Mouse (Mus musculus): ENCODE results near the gene Rab11fip4. TPM values are rescaled to one million over a fixed set of nuclear protein-coding genes. Genes with fewer than 3 reads are reported as not detected.
"Not testable (repeated sequence)": the region's sequence is repeated elsewhere in the genome, so short reads cannot be mapped to it uniquely, and the experiment has no call there.

Rab11fip4 gene
- polyA plus RNA-seq, 1 experiment from 2014 or later = 0.14 TPM

DNA sequence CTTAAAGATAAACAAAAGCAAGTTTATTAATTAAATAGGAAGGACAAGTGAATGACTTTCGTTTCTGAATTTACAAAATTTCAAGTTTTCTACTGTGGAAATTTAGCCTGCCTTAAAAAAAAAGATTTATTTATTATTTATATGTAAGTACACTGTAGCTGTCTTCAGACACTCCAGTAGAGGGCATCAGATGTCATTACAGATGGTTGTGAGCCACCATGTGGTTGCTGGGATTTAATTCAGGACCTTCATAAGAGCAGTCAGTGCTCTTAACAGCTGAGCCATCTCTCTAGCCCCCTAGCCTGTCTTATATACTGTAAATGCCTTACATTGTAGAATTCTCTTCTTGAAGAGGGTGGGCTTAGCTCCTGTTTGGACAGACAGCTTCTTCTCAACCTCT is 98.9 kb downstream of the Rab11fip4 start:
- WGBS = 68% methylated on average over 1 of the region's 1 CpGs
- no peak for ATAC-seq (ENCODE audit: insufficient number of reproducible peaks, insufficient read depth, low FRiP score, low read depth)
- Histone ChIP-seq H3K9ac (ENCODE audit: low read length) (no peak overlapping the region), H3K27ac (replicated peaks in 1 of 2; ENCODE audit: control insufficient read depth in 1 of 2, insufficient read depth in 1 of 2, low read depth in 2 of 2, low read length in 2 of 2) (no peak overlapping the region), H3K27me3 (ENCODE audit: control insufficient read depth, insufficient read depth, low read length) (no peaks in the 10 kb centered on the region), H3K4me2 (ENCODE audit: low read length) (no peak overlapping the region), H3K9me3 (ENCODE audit: control insufficient read depth, low read length) (no peaks in the 10 kb centered on the region), H3K4me3 (ENCODE audit: control insufficient read depth in 1 of 2, insufficient read depth in 1 of 2, low read depth in 1 of 2, low read length in 2 of 2) (no peak overlapping the region), H3K36me3 (ENCODE audit: control insufficient read depth, insufficient read depth, low read length) (no peaks in the 10 kb centered on the region), H3K4me1 (ENCODE audit: control insufficient read depth in 2 of 2, insufficient read depth in 2 of 2, low read length in 2 of 2) (peaks cover 0 to 2% of the 10 kb centered on the region in 2 experiments; a peak in 1 of 4 replicates)

DNA sequence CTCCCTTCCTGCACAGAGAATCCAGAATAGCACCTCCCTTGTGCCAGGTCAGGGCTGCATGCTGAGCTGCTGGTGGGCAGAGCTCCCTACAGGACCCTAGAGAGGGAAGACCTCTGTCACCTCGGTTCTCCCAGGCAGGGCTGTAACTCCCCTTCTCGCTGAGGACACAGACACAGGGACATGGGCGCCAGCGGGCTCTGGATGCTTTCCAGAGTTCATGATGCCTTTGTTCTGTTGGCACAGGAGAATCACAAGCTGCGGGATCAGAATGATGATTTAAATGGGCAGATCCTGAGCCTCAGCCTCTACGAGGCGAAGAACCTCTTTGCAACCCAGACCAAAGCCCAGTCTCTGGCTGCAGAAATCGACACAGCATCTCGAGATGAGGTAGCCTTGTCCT is 100.5 kb downstream of the Rab11fip4 start:
- Histone ChIP-seq H3K4me2 (ENCODE audit: low read length) (no peak overlapping the region), H3K36me3 (ENCODE audit: control insufficient read depth, insufficient read depth, low read length) (no peaks in the 10 kb centered on the region), H3K27ac (replicated peaks in 1 of 2; ENCODE audit: control insufficient read depth in 1 of 2, insufficient read depth in 1 of 2, low read depth in 2 of 2, low read length in 2 of 2) (no peak overlapping the region), H3K27me3 (ENCODE audit: control insufficient read depth, insufficient read depth, low read length) (no peaks in the 10 kb centered on the region), H3K9ac (ENCODE audit: low read length) (no peak overlapping the region), H3K4me3 (ENCODE audit: control insufficient read depth in 1 of 2, insufficient read depth in 1 of 2, low read depth in 1 of 2, low read length in 2 of 2) (no peak overlapping the region), H3K4me1 (ENCODE audit: control insufficient read depth in 2 of 2, insufficient read depth in 2 of 2, low read length in 2 of 2) (peaks cover 0 to 2% of the 10 kb centered on the region in 2 experiments; a peak in 1 of 4 replicates), H3K9me3 (ENCODE audit: control insufficient read depth, low read length) (no peaks in the 10 kb centered on the region)
- WGBS = 83% methylated on average over 9 of the region's 9 CpGs
- no peak for ATAC-seq (ENCODE audit: insufficient number of reproducible peaks, insufficient read depth, low FRiP score, low read depth)

DNA sequence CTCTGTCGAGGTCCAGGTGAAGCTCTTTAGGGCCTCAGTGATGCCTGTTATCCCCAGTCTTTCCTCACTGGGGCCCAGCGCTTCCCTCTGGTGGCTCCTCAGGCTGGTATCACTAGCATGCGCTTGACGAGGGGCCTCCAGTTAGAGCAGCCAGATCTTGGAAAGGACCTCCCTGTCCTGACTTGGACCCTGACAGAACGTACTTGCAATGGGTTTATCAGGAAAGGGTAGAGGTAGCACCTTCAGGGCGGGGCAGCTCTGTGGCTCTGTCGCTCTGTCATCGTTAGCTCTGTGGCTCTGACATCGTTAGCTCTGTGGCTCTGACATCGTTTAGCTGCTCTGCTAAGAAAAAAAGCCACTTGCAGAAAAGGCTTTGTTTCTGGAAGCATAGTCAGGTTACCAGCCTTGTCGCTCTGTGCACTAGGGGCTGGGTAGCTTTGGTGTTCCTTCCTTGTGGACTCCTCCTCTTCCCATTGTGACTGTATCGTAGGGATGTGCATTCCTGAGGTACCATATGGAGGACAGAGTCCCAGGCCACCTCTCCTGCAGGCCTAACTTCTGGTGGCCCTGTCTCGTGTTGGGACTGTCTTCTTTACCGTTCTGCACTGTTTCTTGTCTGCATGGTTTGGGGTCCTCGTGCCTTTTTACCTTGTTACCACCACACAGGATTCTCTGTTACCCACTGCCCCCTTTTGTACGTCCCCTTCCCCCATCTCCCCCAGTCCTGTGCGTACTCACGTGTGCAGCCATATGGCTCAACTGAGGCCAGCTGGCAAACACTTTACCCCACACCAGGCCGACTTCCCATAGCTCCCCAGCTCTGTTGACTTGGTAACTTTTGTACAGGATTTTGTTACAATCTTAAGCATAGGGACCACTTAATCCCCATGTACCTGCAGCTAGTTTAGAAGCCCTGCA is 105.6 kb downstream of the Rab11fip4 start:
- 56% methylated on average over 19 of the region's 19 CpGs for WGBS
- Histone ChIP-seq H3K9me3 (ENCODE audit: control insufficient read depth, low read length) (no peaks in the 10 kb centered on the region), H3K27ac (replicated peaks in 1 of 2; ENCODE audit: control insufficient read depth in 1 of 2, insufficient read depth in 1 of 2, low read depth in 2 of 2, low read length in 2 of 2) (no peak overlapping the region), H3K9ac (ENCODE audit: low read length) (no peak overlapping the region), H3K4me3 (ENCODE audit: control insufficient read depth in 1 of 2, insufficient read depth in 1 of 2, low read depth in 1 of 2, low read length in 2 of 2) (no peak overlapping the region), H3K4me2 (ENCODE audit: low read length) (no peak overlapping the region), H3K4me1 (ENCODE audit: control insufficient read depth in 2 of 2, insufficient read depth in 2 of 2, low read length in 2 of 2) (peaks cover 2 to 4% of the 10 kb centered on the region in 2 experiments; a peak in 3 of 4 replicates), H3K36me3 (ENCODE audit: control insufficient read depth, insufficient read depth, low read length) (peaks cover 15% of the 10 kb centered on the region), H3K27me3 (ENCODE audit: control insufficient read depth, insufficient read depth, low read length) (no peaks in the 10 kb centered on the region)
- ATAC-seq (ENCODE audit: insufficient number of reproducible peaks, insufficient read depth, low FRiP score, low read depth) = no peak

DNA sequence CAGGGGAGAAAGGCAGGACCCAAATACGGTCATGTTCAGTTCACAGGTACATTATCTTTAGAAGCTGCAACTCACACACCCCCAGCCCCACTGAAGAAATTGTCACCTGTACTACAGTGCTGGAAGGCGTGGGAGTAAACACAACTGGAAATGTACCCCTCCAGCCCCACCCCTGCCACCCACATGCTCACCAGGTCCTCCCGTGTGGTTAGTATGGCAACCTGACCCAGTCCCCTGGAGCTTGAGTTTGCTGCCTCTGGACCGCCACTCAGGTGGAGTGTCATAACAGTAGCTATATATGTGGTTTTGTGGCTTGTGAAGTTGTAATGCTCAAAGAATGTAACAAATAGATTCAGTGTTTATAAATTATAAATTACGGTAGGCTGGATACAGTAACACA is 107.1 kb downstream of the Rab11fip4 start:
- ATAC-seq (ENCODE audit: insufficient number of reproducible peaks, insufficient read depth, low FRiP score, low read depth) = no peak
- Histone ChIP-seq H3K4me3 (ENCODE audit: control insufficient read depth in 1 of 2, insufficient read depth in 1 of 2, low read depth in 1 of 2, low read length in 2 of 2) (no peak overlapping the region), H3K27ac (replicated peaks in 1 of 2; ENCODE audit: control insufficient read depth in 1 of 2, insufficient read depth in 1 of 2, low read depth in 2 of 2, low read length in 2 of 2) (no peak overlapping the region), H3K4me2 (ENCODE audit: low read length) (no peak overlapping the region), H3K9ac (ENCODE audit: low read length) (no peak overlapping the region), H3K9me3 (ENCODE audit: control insufficient read depth, low read length) (no peaks in the 10 kb centered on the region), H3K4me1 (ENCODE audit: control insufficient read depth in 2 of 2, insufficient read depth in 2 of 2, low read length in 2 of 2) (peaks cover 7 to 15% of the 10 kb centered on the region in 2 experiments), H3K36me3 (ENCODE audit: control insufficient read depth, insufficient read depth, low read length) (peaks cover 20% of the 10 kb centered on the region), H3K27me3 (ENCODE audit: control insufficient read depth, insufficient read depth, low read length) (no peaks in the 10 kb centered on the region)
- WGBS = 78% methylated on average over 5 of the region's 5 CpGs

DNA sequence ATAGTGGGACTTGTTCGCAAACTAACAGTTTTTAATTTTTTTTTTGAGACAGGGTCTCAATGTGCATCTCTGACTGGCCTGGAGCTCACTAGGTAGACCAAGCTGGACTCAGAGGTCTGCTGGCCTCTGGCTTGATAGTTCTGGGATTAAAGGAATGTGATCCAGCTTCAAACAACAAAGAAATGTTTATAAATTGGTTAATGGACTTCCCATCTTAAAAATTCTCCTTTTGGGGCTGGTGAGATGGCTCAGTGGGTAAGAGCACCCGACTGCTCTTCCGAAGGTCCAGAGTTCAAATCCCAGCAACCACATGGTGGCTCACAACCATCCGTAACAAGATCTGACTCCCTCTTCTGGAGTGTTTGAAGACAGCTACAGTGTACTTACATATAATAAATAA is 107.5 kb downstream of the Rab11fip4 start:
- ATAC-seq (ENCODE audit: insufficient number of reproducible peaks, insufficient read depth, low FRiP score, low read depth); H3K27ac ChIP-seq (replicated peaks in 1 of 2; ENCODE audit: control insufficient read depth in 1 of 2, insufficient read depth in 1 of 2, low read depth in 2 of 2, low read length in 2 of 2); H3K9ac ChIP-seq (ENCODE audit: low read length); H3K4me3 ChIP-seq (ENCODE audit: control insufficient read depth in 1 of 2, insufficient read depth in 1 of 2, low read depth in 1 of 2, low read length in 2 of 2); H3K9me3 ChIP-seq (ENCODE audit: control insufficient read depth, low read length); H3K27me3 ChIP-seq (ENCODE audit: control insufficient read depth, insufficient read depth, low read length); H3K4me2 ChIP-seq (ENCODE audit: low read length): not testable (repeated sequence)
- Histone ChIP-seq H3K4me1 (ENCODE audit: control insufficient read depth in 2 of 2, insufficient read depth in 2 of 2, low read length in 2 of 2) (peaks cover 7 to 19% of the 10 kb centered on the region in 2 experiments), H3K36me3 (ENCODE audit: control insufficient read depth, insufficient read depth, low read length) (peaks cover 20% of the 10 kb centered on the region)
- WGBS = 91% methylated on average over 3 of the region's 4 CpGs

DNA sequence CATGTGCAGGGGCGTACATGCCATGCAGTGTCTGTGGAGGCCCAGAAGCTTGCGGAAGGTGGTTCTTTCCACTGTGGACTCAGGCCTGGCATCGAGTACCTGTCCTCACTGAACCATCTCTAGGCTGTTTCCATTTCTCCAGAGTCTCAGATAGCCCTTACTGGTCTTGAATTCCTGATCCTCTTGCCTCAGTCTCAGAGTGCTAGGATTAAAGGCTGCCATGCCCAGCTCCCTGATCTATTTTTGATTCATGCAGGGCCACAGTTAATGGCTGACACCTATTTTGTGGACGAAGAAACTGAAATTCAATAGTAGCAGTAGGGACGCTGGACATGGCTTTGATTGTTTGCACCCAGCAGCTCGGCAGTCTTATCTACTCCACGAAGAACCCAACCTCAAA is 110.5 kb downstream of the Rab11fip4 start:
- Histone ChIP-seq H3K27me3 (ENCODE audit: control insufficient read depth, insufficient read depth, low read length) (no peaks in the 10 kb centered on the region), H3K9me3 (ENCODE audit: control insufficient read depth, low read length) (no peaks in the 10 kb centered on the region), H3K36me3 (ENCODE audit: control insufficient read depth, insufficient read depth, low read length) (peaks cover 20% of the 10 kb centered on the region), H3K4me3 (ENCODE audit: control insufficient read depth in 1 of 2, insufficient read depth in 1 of 2, low read depth in 1 of 2, low read length in 2 of 2) (no peak overlapping the region), H3K4me2 (ENCODE audit: low read length) (no peak overlapping the region), H3K27ac (replicated peaks in 1 of 2; ENCODE audit: control insufficient read depth in 1 of 2, insufficient read depth in 1 of 2, low read depth in 2 of 2, low read length in 2 of 2) (no peak overlapping the region), H3K4me1 (ENCODE audit: control insufficient read depth in 2 of 2, insufficient read depth in 2 of 2, low read length in 2 of 2) (peaks cover 5 to 30% of the 10 kb centered on the region in 2 experiments), H3K9ac (ENCODE audit: low read length) (no peak overlapping the region)
- 77% methylated on average over 7 of the region's 7 CpGs for WGBS
- no peak for ATAC-seq (ENCODE audit: insufficient number of reproducible peaks, insufficient read depth, low FRiP score, low read depth)

DNA sequence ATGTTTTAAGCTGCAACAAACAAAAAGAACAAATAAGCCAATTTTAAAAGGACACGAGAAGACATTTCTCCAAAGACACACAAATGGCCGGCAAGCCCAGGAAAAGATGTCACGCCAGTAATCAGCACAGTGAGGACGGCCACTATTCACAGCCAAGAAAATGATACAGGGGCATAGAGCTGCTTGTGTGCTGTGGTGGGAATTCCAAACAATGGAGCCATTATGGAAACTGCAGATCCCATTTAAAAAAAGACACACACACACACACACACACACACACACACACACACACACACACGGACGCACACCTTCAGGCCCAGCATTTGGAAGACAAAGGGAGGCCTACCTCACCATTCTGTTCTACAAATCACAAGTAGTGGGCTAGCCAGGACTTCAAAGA is 111.1 kb downstream of the Rab11fip4 start:
- H3K4me3 ChIP-seq (ENCODE audit: control insufficient read depth in 1 of 2, insufficient read depth in 1 of 2, low read depth in 1 of 2, low read length in 2 of 2) = no peak overlapping the region
- no peak overlapping the region for H3K9ac ChIP-seq (ENCODE audit: low read length)
- H3K4me2 ChIP-seq (ENCODE audit: low read length) = no peak overlapping the region
- peaks cover 20% of the 10 kb centered on the region for H3K36me3 ChIP-seq (ENCODE audit: control insufficient read depth, insufficient read depth, low read length)
- no peaks in the 10 kb centered on the region for H3K9me3 ChIP-seq (ENCODE audit: control insufficient read depth, low read length)
- no peak overlapping the region for H3K27ac ChIP-seq (replicated peaks in 1 of 2; ENCODE audit: control insufficient read depth in 1 of 2, insufficient read depth in 1 of 2, low read depth in 2 of 2, low read length in 2 of 2)
- WGBS = 77% methylated on average over 6 of the region's 6 CpGs
- H3K27me3 ChIP-seq (ENCODE audit: control insufficient read depth, insufficient read depth, low read length) = no peaks in the 10 kb centered on the region
- ATAC-seq (ENCODE audit: insufficient number of reproducible peaks, insufficient read depth, low FRiP score, low read depth) = no peak
- peaks cover 5 to 30% of the 10 kb centered on the region in 2 experiments for H3K4me1 ChIP-seq (ENCODE audit: control insufficient read depth in 2 of 2, insufficient read depth in 2 of 2, low read length in 2 of 2)
